Mouse (Mus musculus): Measurements from ENCODE around the gene Rab20.
"Not testable (repeated sequence)": the region's sequence is repeated elsewhere in the genome, so short reads cannot be mapped to it uniquely, and the experiment has no call there.

The Rab20 gene

DNA sequence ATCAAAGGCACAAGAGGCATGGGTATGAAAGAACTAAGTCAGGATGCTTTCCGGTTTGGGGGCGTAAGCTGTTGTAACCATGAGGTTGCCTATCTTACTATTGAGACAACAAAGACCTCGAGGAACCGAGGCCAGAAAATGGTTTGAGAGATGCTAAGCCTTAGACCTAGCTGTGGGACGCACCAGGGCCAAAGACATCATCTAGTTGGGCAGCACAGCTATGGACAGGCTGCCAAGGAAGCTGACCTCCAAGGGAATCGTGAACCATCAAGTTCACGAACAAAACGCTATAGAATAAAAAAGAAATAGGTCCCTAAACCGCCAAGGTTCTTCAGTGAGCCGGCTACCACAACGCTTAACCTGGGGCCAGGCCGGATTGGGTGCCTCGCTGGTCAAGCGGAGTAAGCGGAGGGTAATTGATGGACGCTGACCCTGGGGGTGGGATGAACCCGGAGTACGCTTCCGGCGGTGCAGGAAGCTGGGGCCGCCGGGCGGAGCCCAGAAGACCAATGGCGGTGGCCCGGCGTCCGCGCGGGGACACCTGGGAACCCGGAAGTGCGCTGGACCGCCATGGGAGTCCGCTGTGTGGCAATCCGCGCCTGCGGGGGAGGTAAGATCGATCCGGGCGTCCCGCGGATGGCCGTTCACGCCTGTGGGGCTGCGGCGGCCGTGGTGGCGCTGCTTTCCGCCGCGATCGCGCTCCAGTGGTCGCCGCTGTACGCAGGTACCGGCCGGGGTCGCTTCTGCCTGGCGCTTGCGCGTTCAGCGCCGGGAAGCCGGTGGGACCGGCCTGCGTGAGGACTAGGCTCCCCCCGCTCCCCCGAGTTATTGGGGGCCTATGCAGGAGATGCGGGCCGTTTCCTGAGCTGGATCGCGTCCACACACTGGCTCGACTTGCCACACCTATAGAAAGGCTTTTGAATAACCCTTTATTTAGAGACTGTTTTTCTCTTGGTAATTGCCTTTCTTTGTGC is 18.8 kb upstream of the Rab20 start, which contains the start of gene Naxd:
Gene Naxd (plus strand): TSS at position 490 of the 974 bp plus-strand sequence.
- ChIA-PET CTCF (interaction anchor here (0.6 to 2.0 kb wide), 13 partner anchors 8 to 1083 kb away, joined by 3 to 6 read pairs (median 4); partner anchors contain the start of gene Ing1 (in 1 of the 4)), POLR2A (interaction anchor here in 3 of 4 experiments (0.6 to 5.2 kb wide), 38 partner anchors 9 to 507 kb away, joined by 3 to 39 read pairs (median 3); partner anchors contain the start of genes Ing1 (in 2 of the 3), Ankrd10 (in 1 of the 3) and Rab20 (in 1 of the 3))

DNA sequence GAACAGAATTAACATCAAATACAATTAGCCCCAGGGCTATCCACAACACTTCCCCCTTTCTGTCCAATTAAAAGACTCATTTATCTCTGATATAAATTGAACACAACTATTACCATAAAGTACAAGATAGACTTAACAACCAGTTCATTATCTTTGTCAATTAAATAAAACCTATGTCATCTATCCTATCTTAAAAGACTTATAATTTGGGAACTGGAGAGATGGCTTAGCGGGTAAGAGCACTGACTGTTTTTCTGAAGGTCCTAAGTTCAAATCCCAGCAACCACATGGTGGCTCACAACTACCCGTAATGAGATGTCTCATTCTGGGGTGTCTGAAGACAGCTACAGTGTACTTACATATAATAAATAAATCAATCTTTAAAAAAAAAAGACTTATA is 13.8 kb upstream of the Rab20 start:
- POLR2A ChIA-PET = not testable (repeated sequence)
- CTCF ChIA-PET = interaction anchor here in 1 of 4 experiments (0.6 kb wide), 1 partner anchor 21 kb away, joined by 3 read pairs; no protein-coding TSS in a partner anchor

DNA sequence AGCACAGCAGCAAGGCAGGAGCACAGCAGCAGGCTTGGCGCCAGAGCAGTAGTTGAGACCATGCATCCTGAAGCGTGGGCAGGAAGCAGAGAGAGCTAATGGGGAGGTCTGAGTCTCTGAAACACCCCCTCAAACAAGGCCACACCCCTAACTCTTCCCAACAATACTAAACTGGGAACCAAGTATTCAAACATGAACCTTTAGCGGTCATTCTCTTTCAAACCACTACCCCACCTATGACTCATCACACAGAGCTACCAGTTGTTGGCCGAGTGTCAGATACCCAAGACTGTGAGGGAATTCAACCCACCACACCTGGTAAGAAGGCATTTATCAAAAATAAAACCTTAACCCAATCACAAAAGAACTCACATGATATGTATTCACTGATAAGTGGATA is 8.7 kb upstream of the Rab20 start:
- ChIA-PET CTCF (interaction anchor here in 3 of 4 experiments (0.6 to 1.7 kb wide), 7 partner anchors 18 to 233 kb away, joined by 3 to 7 read pairs (median 3); no protein-coding TSS in a partner anchor), POLR2A (interaction anchor here in 2 of 4 experiments (0.7 to 1.3 kb wide), 2 partner anchors 29 to 37 kb away, joined by 3 read pairs; no protein-coding TSS in a partner anchor)

DNA sequence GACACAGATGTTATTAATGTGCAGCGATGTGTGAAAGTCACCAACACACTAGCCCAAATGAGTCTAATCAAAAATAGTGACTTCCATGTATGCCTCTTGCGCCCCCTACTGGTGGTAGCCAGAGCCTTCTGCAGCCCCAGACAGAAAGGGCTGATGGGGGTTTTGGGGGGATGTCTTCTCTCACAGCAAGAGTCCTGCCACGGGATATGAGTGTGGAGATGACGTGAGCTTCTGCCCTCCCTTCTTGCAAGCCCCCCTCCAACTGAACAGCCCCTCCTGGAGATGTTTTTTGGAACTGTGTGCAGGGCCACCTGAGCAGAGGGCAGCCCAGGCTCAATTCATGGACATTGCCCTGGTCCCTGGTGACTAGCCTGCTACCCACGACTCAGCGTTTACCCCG is 7.6 kb upstream of the Rab20 start:
- ChIA-PET POLR2A (interaction anchor here in 1 of 4 experiments (1.3 kb wide), 1 partner anchor 36 kb away, joined by 3 read pairs; no protein-coding TSS in a partner anchor), CTCF (interaction anchor here in 3 of 4 experiments (0.5 to 1.7 kb wide), 11 partner anchors 17 to 782 kb away, joined by 3 to 7 read pairs (median 4); no protein-coding TSS in a partner anchor)

DNA sequence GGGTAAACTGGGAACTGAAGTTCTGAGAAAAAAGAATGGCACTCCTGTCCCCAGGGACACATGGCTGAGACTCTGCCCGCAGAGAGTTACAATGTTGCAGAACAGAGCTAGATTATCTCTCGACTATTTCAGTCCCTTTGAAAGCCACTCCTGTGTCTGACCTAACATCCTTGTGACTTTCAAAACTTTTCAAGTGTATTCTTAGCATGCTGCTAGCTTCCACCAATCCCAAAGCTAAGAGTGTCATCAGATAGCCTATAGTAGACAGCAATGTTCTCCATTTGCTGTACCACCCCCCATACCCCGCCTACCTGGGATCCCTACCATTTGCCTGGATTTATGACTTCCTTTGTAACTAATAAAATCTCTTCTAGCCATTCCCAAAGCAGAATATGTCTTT is 4.0 kb upstream of the Rab20 start:
- ChIA-PET POLR2A (interaction anchor here in 2 of 4 experiments (1.2 to 1.4 kb wide), 3 partner anchors 14 to 18 kb away, joined by 3 to 4 read pairs (median 3); partner anchors contain the start of gene Naxd (in 1 of the 2)), CTCF (interaction anchor here in 3 of 4 experiments (0.7 to 2.3 kb wide), 4 partner anchors 14 to 424 kb away, joined by 3 to 9 read pairs (median 4); no protein-coding TSS in a partner anchor)

- CTCF ChIA-PET = interaction anchor here in 3 of 4 experiments (0.6 to 2.3 kb wide), 3 partner anchors 13 to 228 kb away, joined by 3 to 9 read pairs (median 3); no protein-coding TSS in a partner anchor
- POLR2A ChIA-PET = interaction anchor here in 3 of 4 experiments (0.6 to 1.4 kb wide), 5 partner anchors 13 to 44 kb away, joined by 3 to 4 read pairs (median 3); partner anchors contain the start of gene Naxd (in 1 of the 3)
Observed at GRCm38 (mm10) chr8:11481876-11482275, 3.4 kb upstream of the Rab20 start.

DNA sequence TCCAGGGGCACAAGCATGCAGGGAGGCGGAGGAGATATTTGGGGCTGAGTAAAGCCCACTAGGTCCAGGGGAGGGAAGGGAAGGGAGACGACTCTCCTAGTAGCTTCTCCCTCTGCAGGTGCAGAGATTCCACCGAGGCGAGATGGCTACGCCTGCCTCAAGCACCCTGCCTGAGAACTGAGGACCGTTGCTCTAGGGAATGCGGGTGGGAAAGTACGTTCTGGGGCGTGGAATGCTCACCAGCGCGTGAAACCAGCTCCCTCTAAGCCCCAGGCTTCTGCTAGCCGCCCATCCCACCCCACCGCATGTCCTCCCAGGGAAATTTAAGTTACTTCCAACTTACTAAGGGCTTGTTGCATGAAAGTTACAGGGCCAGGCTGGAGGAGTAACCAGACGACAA is 1.1 kb upstream of the Rab20 start:
- POLR2A ChIA-PET = interaction anchor here in 2 of 4 experiments (0.6 to 1.1 kb wide), 2 partner anchors 16 to 77 kb away, joined by 3 read pairs; no protein-coding TSS in a partner anchor
- CTCF ChIA-PET = interaction anchor here in 2 of 4 experiments (0.5 to 1.5 kb wide), 3 partner anchors 11 to 233 kb away, joined by 3 to 4 read pairs (median 4); no protein-coding TSS in a partner anchor

DNA sequence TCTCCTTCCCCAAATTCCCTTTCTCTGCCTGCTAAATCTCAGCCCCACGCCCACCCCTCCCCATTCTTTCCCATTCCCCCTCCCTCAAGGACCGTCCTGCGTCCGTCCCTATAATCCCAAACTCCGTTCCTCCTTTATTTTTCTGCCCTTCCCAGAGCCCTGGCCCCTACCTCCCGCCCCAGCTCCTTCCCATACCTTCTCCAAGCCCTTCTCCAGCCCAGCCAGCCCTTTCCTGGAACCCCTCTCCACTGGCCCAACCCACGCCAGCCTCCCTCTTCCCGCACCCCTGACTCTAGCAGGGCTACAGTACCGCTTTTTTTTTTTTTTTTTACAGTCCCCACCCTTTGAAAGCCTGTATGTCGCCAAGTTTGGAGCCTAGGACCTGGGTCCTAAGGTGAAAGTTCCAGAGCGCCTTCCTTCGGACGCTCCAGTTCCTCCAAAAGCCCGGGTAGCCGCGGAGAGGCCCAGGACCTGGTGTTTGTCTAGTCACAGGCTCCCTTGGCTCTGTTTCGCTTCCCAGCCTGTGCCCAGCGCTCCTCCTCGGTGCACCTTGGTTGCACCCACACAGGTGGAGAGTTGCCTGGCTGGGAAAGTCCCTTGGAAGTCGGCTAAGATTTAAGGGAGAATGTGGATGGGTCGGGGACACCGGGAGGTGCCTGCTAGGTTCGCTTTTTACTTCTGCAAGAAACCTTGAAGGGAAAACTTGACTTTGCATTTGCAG is 457 bp upstream of the Rab20 start:
- POLR2A ChIA-PET = interaction anchor here in 2 of 4 experiments (0.6 to 1.6 kb wide), 8 partner anchors 15 to 83 kb away, joined by 3 to 5 read pairs (median 4); partner anchors contain the start of gene Naxd (in 1 of the 2)

DNA sequence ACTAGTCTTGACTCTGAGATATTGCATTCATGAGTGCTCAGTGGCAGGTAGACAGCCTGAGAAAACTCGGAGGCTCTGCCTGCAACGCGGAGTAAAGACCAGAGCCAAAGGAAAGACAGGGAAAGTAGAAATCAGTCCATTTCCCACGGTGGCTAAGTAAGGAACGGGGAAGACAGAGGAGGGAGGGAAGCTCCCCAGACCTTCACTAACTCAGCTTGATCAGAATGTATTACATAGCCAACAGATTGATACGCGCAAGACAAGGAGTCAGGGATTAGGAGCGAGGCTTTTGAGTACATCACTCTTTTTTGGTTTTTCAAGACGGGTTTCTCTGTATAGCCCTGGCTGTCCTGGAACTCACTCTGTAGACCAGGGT is 1.3 kb downstream of the Rab20 start:
- CTCF ChIA-PET = interaction anchor here in 1 of 4 experiments (1.5 kb wide), 1 partner anchor 30 kb away, joined by 3 read pairs; no protein-coding TSS in a partner anchor
- POLR2A ChIA-PET = interaction anchor here in 2 of 4 experiments (1.0 to 1.7 kb wide), 8 partner anchors 14 to 81 kb away, joined by 3 to 4 read pairs (median 3); partner anchors contain the start of gene Ing1 (in 1 of the 2)

More for the DNA sequence above, 457 bp upstream of the Rab20 start:
- CTCF ChIA-PET = interaction anchor here (0.5 to 1.5 kb wide), 6 partner anchors 10 to 234 kb away, joined by 3 to 5 read pairs (median 4); no protein-coding TSS in a partner anchor

GRCm38 (mm10) chr8:11476338-11477177 is 2.0 kb downstream of the Rab20 start:
- ChIA-PET CTCF (interaction anchor here in 2 of 4 experiments (1.5 kb wide), 2 partner anchors 30 to 57 kb away, joined by 3 read pairs; no protein-coding TSS in a partner anchor), POLR2A (interaction anchor here in 2 of 4 experiments (1.0 to 1.7 kb wide), 6 partner anchors 19 to 81 kb away, joined by 3 to 5 read pairs (median 4); partner anchors contain the start of genes Ing1 (in 1 of the 2) and Naxd (in 1 of the 2))

- CTCF ChIA-PET = interaction anchor here in 1 of 4 experiments (1.0 to 1.5 kb wide), 2 partner anchors 56 to 467 kb away, joined by 3 read pairs; no protein-coding TSS in a partner anchor
- POLR2A ChIA-PET = interaction anchor here in 2 of 4 experiments (0.6 to 1.5 kb wide), 5 partner anchors 9 to 271 kb away, joined by 3 to 5 read pairs (median 3); partner anchors contain the start of genes Ing1 (in 1 of the 2) and Naxd (in 1 of the 2)
Observed at GRCm38 (mm10) chr8:11475876-11476275, 2.6 kb downstream of the Rab20 start.

DNA sequence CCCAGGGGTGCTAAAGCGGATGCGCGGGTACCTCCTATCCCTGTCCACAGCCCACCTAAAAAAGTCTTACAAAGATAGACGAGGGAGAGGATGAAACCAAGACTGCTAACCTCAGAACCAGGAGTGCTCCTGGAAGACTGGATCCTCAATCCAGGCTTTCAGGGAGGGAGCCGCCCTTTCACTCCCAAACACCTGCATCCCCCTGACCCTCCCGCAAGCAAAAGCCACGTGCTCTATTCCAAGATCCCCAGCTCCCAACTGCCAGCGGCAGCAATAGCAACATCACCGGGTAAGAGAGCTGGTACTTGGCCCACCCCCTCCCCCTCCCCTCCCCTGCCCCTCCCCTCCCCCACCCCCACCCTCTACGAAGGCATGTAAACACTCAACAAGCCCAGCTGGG is 3.1 kb downstream of the Rab20 start:
- CTCF ChIA-PET = interaction anchor here in 1 of 4 experiments (1.0 to 1.5 kb wide), 2 partner anchors 56 to 468 kb away, joined by 3 read pairs; no protein-coding TSS in a partner anchor

DNA sequence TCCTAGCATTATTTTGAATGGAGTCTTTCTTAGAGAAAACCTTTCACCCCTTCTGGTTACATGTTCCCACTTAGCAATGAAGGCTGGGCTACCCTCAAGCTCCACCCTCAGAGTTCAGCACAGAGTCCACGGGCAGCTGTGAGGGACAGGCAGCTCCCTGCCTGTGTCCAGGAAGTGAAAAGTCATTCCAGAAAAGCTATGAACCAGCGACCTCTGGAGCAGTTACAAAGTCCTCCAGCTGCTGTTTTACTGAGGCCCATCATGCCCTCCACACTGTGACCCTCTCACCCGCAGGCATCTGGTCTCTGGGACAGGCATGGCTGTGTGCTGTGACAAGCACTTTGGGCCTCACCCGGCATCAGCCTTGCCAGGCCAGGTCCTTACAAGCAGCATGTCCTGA is 5.4 kb downstream of the Rab20 start:
- POLR2A ChIA-PET = interaction anchor here in 1 of 4 experiments (1.0 to 1.6 kb wide), 2 partner anchors 8 to 24 kb away, joined by 3 to 4 read pairs; partner anchors contain the start of gene Naxd
- CTCF ChIA-PET = no interaction called here

More for the DNA sequence above, 3.1 kb downstream of the Rab20 start:
- POLR2A ChIA-PET = interaction anchor here in 2 of 4 experiments (0.6 to 1.5 kb wide), 3 partner anchors 9 to 270 kb away, joined by 3 to 5 read pairs (median 4); partner anchors contain the start of gene Naxd (in 1 of the 2)

- POLR2A ChIA-PET = interaction anchor here in 1 of 4 experiments (1.0 kb wide), 1 partner anchor 26 kb away, joined by 3 read pairs; the partner anchor contains the start of gene Naxd
Observed at GRCm38 (mm10) chr8:11471309-11471708, 7.2 kb downstream of the Rab20 start.

DNA sequence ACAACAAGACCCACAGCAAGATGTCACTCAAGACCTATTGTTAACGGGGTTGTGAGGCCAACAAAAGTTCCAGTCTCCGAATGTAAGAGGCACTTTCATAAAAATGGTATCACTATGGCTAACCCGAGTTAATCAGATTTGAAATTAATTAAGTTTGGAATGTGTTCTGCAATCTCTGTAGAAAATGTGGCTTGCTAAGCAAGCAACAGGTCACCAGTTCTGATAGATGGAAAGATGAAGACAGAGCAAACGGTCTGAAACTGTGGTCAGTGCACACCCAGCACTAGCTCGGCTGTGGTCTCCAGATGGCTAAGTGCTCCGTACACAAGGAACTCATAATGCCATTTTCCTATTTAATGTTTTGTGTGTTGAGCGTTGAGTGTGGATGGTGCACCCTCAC is 7.8 kb downstream of the Rab20 start:
- CTCF ChIA-PET = no interaction called here
- POLR2A ChIA-PET = no interaction called here

More at GRCm38 (mm10) chr8:11471309-11471708, 7.2 kb downstream of the Rab20 start:
- CTCF ChIA-PET = interaction anchor here in 2 of 4 experiments (0.5 to 0.6 kb wide), 2 partner anchors 21 to 218 kb away, joined by 3 read pairs; no protein-coding TSS in a partner anchor

DNA sequence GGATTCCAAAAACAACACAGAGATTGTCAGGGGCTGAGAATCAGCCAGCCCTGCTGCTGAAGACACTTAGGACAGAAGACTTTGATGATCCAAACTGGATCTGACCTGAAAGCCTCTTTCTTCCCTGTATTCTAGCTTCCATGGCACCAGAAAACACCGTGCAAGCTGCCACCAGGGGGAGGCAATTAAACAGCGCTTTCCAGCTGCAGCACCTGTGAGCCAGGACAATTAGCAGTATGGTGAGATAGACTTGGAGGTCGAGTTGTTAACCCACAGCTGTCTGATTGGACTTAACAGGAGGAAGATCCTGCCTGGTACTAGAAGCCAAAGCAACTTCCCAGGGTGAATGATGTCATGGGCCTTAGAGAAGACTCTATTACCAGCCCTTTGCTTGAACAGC is 9.4 kb downstream of the Rab20 start:
- ChIA-PET POLR2A (interaction anchor here in 3 of 4 experiments (0.6 to 2.5 kb wide), 8 partner anchors 10 to 309 kb away, joined by 3 to 8 read pairs (median 3); partner anchors contain the start of gene Ing1 (in 2 of the 3)), CTCF (interaction anchor here (0.6 to 1.8 kb wide), 28 partner anchors 9 to 1020 kb away, joined by 3 to 9 read pairs (median 4); partner anchors contain the start of gene Rab20 (in 1 of the 4))

All from embryonic stem cell, embryonic (primary cell).